Mouse (Mus musculus) CD4-positive, CD25-positive, alpha-beta regulatory T cell, adult 4 months (primary cell): Measurements from ENCODE around the gene Tspoap1. TPM values are rescaled to one million over a fixed set of nuclear protein-coding genes. Genes with fewer than 3 reads are reported as not detected.
A peak's percentile ranks its signal among the peaks of the same experiment; 100 is the strongest.

Source experiments
- ATAC-seq: one replicate; pipeline ENCODE4 v1.8.0; 2017
- polyA plus RNA-seq, 2 experiments: library from polyadenylated mRNA; unstranded; fragments of 100-300 nt; shearing (Covaris generic); gene quantifications; one replicate each; pipeline ENCODE4 v1.2.1; 2017

Gene Tspoap1
- polyA plus RNA-seq, 2 experiments from 2014 or later = 3.1 to 3.7 TPM

DNA sequence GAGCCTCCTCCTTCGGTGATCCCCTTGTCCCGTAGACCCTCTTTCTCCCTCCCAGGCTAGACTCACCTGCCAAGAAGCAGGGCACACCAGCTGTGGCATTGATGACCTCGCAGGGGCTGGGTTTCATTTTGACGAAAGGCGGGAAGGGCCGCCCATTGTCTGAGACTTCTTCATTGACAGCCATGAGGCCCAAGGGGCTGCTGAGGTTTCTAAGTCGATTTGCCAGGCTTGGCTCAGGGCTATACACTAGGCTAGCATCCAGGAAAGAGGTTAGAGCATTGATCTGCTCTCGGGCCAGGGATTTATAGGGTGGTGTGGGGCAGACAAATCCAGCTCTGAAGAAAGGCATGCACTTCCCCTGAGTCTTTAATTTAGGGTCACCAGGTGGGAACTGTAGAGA is 54.5 kb downstream of the Tspoap1 start:
- ATAC-seq = no peak

- peak; percentile 66 for ATAC-seq
These were observed 56.5 kb downstream of the Tspoap1 start for GRCm38 (mm10) chr11:87816707-87817442.

- ATAC-seq = no peak
These were observed 57.1 kb downstream of the Tspoap1 start for GRCm38 (mm10) chr11:87817443-87817773.

DNA sequence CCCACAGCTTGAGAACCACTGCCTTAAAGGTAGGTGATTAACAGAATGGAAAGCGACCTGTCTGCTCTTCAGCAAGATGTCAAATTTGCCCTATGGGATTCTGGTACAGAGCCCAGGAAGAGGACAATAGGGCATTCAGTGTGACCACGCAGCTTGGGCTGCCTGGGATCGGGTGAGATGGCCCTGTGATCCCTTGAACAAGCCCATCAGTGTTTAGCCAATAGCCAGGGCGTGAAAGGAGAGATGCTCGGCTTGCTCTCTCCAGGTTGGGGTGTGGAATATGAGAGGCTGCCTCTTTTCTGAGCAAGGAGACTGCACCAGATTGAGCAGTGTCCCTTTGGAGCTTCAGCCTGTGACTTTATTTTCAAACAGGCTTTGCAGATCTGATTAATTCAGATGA is 61.2 kb downstream of the Tspoap1 start:
- ATAC-seq = no peak

DNA sequence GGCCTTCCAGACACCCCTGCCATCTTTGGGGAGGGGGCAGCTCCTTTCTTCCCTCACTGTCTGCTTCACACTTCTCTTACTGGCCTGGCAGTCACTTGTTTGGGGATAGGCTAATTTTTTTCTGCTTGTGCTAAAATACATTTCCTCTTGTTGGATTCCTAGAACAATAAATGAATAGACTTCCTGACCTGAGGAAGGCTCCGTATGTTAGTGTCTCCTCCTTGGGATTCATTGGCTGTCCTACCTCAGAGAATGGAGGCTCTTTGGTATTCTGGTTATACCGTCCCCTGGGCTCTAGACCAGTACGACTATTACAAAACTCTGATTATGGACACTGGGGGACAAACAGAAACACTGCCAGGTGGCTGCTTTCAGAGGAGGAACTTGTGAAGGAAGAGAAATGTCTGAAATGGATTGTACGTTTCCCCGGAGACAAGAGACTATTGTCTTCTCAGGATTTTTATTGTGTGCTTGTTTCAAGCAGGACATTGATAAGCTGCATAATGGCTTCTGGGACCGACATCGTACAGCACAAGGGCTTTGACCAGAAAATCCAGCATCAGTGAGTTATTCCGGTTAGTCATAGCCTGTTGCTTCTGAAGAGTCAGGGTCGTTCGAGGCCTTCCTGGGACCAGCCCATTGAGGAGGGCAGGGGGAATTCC is 68.0 kb downstream of the Tspoap1 start, which contains the start of gene Lpo:
Lpo (minus strand) TSS at position 51 of the 662 bp plus-strand sequence.
- no peak for ATAC-seq

Other genes with a start within 250 kb of the Tspoap1 start
- gene Gm11492, start 193.9 kb upstream of the Tspoap1 start, polyA plus RNA-seq = not detected
- 1 to 10 TPM; 1.5 to 3.7 TPM for gene Sept4, start 191.6 kb upstream of the Tspoap1 start, polyA plus RNA-seq
- 10 to 100 TPM in 1 of 2 experiments, 1 to 10 TPM in 1; 8.8 to 22.1 TPM for gene Mtmr4, start 168.4 kb upstream of the Tspoap1 start, polyA plus RNA-seq
- under 1 TPM; 0.17 to 0.19 TPM for gene Hsf5, start 143.4 kb upstream of the Tspoap1 start, polyA plus RNA-seq
- 10 to 100 TPM; 24.9 to 25.4 TPM for gene Rnf43, start 97.8 kb upstream of the Tspoap1 start, polyA plus RNA-seq
- 100 to 1,000 TPM; 346 to 405 TPM for gene Supt4a, start 23.0 kb upstream of the Tspoap1 start, polyA plus RNA-seq
- not detected for gene Mpo, start 33.0 kb downstream of the Tspoap1 start, polyA plus RNA-seq
- gene Lpo, start 67.7 kb downstream of the Tspoap1 start, polyA plus RNA-seq = not detected
- 1 to 10 TPM; 5.1 to 9.9 TPM for gene Mks1, start 92.7 kb downstream of the Tspoap1 start, polyA plus RNA-seq
- not detected for gene Epx, start 115.0 kb downstream of the Tspoap1 start, polyA plus RNA-seq
- gene Olfr462, start 131.7 kb downstream of the Tspoap1 start, polyA plus RNA-seq = not detected
- not detected for gene Olfr463, start 136.8 kb downstream of the Tspoap1 start, polyA plus RNA-seq
- gene Olfr464, start 160.4 kb downstream of the Tspoap1 start, polyA plus RNA-seq = not detected
- 1 to 10 TPM; 4.0 to 4.6 TPM for gene Dynll2, start 227.0 kb downstream of the Tspoap1 start, polyA plus RNA-seq